ENCODE assay signal across 11 mouse cellular contexts in the genomic region with DNA sequence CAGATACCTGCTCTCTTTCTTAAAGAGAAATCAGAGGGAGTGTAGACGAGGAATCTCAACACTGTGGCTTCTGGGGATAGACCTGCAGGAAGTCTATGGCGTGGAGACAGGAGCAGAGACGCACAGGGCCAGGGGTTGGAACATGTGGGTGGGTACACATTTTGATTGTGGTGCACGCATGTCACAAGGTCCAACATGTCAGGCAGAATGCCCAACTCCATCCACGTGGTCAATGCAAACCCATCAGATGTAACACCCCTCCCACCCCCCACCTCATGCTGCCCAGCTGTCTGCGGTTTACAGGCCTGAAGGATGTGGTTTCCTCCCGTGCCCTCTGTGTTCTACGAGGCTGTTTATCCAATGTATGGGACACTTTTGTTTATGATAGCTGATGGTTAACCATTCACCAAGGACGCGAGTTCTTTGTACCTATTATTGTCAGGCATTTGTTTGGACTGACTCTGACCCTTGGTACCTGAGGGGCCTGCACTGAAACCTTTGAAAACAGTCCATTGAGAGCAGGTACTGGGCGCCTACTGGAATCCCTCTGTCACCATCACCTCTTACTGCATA.
DNase-seq lines count a peak whose midpoint lies in the region; ATAC-seq and TF ChIP-seq lines count a peak whose summit lies in the region.
"Had no signal": no experiment of that assay in that cellular context is flagged by ENCODE, and none has a peak within 500 bp of the region (broad histone marks: within the 10 kb centered on the region; RNA-seq: fewer than 3 reads in every experiment).

No protein-coding gene starts in this region.

- TF ChIP-seq EP300 in stomach, postnatal 0 days (optimal IDR thresholded peaks at IDR 0.05): no peak

- no peaks in the 10 kb centered on the region; the same call in 1 of the 2 replicates for H3K4me1 ChIP-seq in intestine, embryonic 14.5 days (replicated peaks; ENCODE audit: control insufficient read depth, insufficient read depth, low read length)
- H3K4me1 ChIP-seq in limb, embryonic 12.5 days (replicated peaks): peaks cover 13% of the 10 kb centered on the region; the same call in 1 of the 2 replicates
- no peaks in the 10 kb centered on the region for H3K4me1 ChIP-seq in stomach, postnatal 0 days (replicated peaks; ENCODE audit: control insufficient read depth, insufficient read depth)

- peak; percentile 72 for ATAC-seq in intestine, embryonic 14.5 days (replicated peaks; ENCODE audit: low FRiP score, low TSS enrichment, low read depth)
- no peak for ATAC-seq in limb, embryonic 12.5 days (ENCODE audit: insufficient number of reproducible peaks, insufficient read depth, low FRiP score, low TSS enrichment, low read depth)
- ATAC-seq in stomach, postnatal 0 days (ENCODE audit: low FRiP score, low TSS enrichment): peak; percentile 24

- H3K4me2 ChIP-seq in intestine, embryonic 14.5 days (ENCODE audit: low read length): no peak overlapping the region
- H3K4me2 ChIP-seq in limb, embryonic 12.5 days: no peak overlapping the region
- no peak overlapping the region for H3K4me2 ChIP-seq in stomach, postnatal 0 days (replicated peaks; ENCODE audit: low read depth)
- H3K4me2 ChIP-seq: midbrain, embryonic 12.5 days had no signal

- H3K9me3 ChIP-seq in intestine, embryonic 14.5 days (ENCODE audit: control insufficient read depth, low read length): no peaks in the 10 kb centered on the region
- H3K9me3 ChIP-seq in limb, embryonic 12.5 days: no peaks in the 10 kb centered on the region
- no peaks in the 10 kb centered on the region for H3K9me3 ChIP-seq in stomach, postnatal 0 days (ENCODE audit: control insufficient read depth, low read length)
- H3K9me3 ChIP-seq: midbrain, embryonic 12.5 days had no signal

- TF ChIP-seq CTCF in stomach, postnatal 0 days (IDR thresholded peaks at IDR 0.05; ENCODE audit: low read depth): no peak

- H3K36me3 ChIP-seq in intestine, embryonic 14.5 days (ENCODE audit: control insufficient read depth, insufficient read depth, low read length): no peaks in the 10 kb centered on the region
- H3K36me3 ChIP-seq in limb, embryonic 12.5 days: no peaks in the 10 kb centered on the region
- H3K36me3 ChIP-seq in stomach, postnatal 0 days (ENCODE audit: control insufficient read depth, insufficient read depth, low read length): no peaks in the 10 kb centered on the region
- H3K36me3 ChIP-seq: midbrain, embryonic 12.5 days had no signal

- peak; percentile 18 for DNase-seq in lung, postnatal 10 days
- no peak for DNase-seq in lung, postnatal 36 days
- no peak for DNase-seq in intestine, embryonic 14.5 days (ENCODE audit: low spot score)
- DNase-seq in stomach, postnatal 0 days (ENCODE audit: low spot score): no peak
- DNase-seq in Muller cell, postnatal 12 days (ENCODE audit: inconsistent ontology term): no peak
- no peak for DNase-seq in adrenal gland, postnatal 4 days (ENCODE audit: low spot score in 2 of 2)
- no peak for DNase-seq in adrenal gland, adult (ENCODE audit: inconsistent age in 2 of 2, low spot score in 1 of 2)
- DNase-seq: heart, adult 18-20 months had no signal

- no peak overlapping the region for H3K9ac ChIP-seq in intestine, embryonic 14.5 days (ENCODE audit: low read length)
- H3K9ac ChIP-seq in limb, embryonic 12.5 days (replicated peaks): no peak overlapping the region
- H3K9ac ChIP-seq in stomach, postnatal 0 days (ENCODE audit: low read length): no peak overlapping the region
- H3K9ac ChIP-seq: midbrain, embryonic 12.5 days had no signal

- H3K27me3 ChIP-seq in intestine, embryonic 14.5 days (replicated peaks; ENCODE audit: control insufficient read depth, insufficient read depth, low read length): no peaks in the 10 kb centered on the region
- H3K27me3 ChIP-seq in limb, embryonic 12.5 days: peaks cover 23% of the 10 kb centered on the region; the same call in 1 of the 2 replicates
- no peaks in the 10 kb centered on the region for H3K27me3 ChIP-seq in stomach, postnatal 0 days (ENCODE audit: control insufficient read depth, insufficient read depth, low read length)

- 36% methylated on average over 11 of the region's 11 CpGs for WGBS in intestine, embryonic 14.5 days
- WGBS in limb, embryonic 12.5 days: 58% methylated on average over 11 of the region's 11 CpGs
- 44% methylated on average over 11 of the region's 11 CpGs for WGBS in stomach, postnatal 0 days

- no peak overlapping the region; the same call in 1 of the 2 replicates for H3K27ac ChIP-seq in intestine, embryonic 14.5 days (ENCODE audit: low read depth)
- H3K27ac ChIP-seq in limb, embryonic 12.5 days: 0 out of 2 replicates have a peak overlapping the region, but pooled peaks have one; percentile 41
- H3K27ac ChIP-seq in stomach, postnatal 0 days (replicated peaks): no peak overlapping the region

- no peak overlapping the region for H3K4me3 ChIP-seq in intestine, embryonic 14.5 days (ENCODE audit: low read depth, low read length)
- no peak overlapping the region for H3K4me3 ChIP-seq in limb, embryonic 12.5 days (replicated peaks)
- H3K4me3 ChIP-seq in stomach, postnatal 0 days (ENCODE audit: low read depth, low read length): no peak overlapping the region
- H3K4me3 ChIP-seq: erythroblast, embryonic 14.5 days; midbrain, embryonic 12.5 days had no signal
